Mouse (Mus musculus): Measurements from ENCODE around the gene Kmt2b.

- peak; percentile 44 for TF ChIP-seq POLR2A (IDR thresholded peaks at IDR 0.05; ENCODE audit: low read depth, low read length)
- TF ChIP-seq CTCF (IDR thresholded peaks at IDR 0.05; ENCODE audit: borderline replicate concordance, insufficient read depth, low read length), result no peak
Measured at GRCm38 (mm10) chr7:30563117-30563905, 25.2 kb downstream of the Kmt2b start, which contains the start of the genes U2af1l4, Gm49396 and Psenen.
